Mouse (Mus musculus) olfactory bulb, adult 2 months (tissue): ENCODE data around the gene Krcc1.

ENCODE experiments used
- CTCF ChIP-seq: fragments of 200-500 bp; IDR thresholded peaks from 2 replicates; pipeline ENCODE4 v1.5.1; 2012; ENCODE audit warnings: low read depth, mild to moderate bottlenecking, low read length, moderate library complexity; ENCODE audit not compliant: insufficient read depth
- POLR2A ChIP-seq: fragments of 200-500 bp; IDR thresholded peaks from 2 replicates; pipeline ENCODE4 v1.6.1; 2012; ENCODE audit warnings: mild to moderate bottlenecking, low read depth, low read length, moderate library complexity; ENCODE audit not compliant: insufficient read depth

- no peak for TF ChIP-seq CTCF
- TF ChIP-seq POLR2A = no peak
Observed at GRCm38 (mm10) chr6:71298051-71298450, 26.6 kb downstream of the Krcc1 start.
